Mouse (Mus musculus): ENCODE measurements around the gene Wwc2. TPM values are rescaled to one million over a fixed set of nuclear protein-coding genes. Genes with fewer than 3 reads are reported as not detected.

Wwc2 gene
- total RNA-seq, 2 experiments from 2014 or later: 30.8 to 35.5 TPM

DNA sequence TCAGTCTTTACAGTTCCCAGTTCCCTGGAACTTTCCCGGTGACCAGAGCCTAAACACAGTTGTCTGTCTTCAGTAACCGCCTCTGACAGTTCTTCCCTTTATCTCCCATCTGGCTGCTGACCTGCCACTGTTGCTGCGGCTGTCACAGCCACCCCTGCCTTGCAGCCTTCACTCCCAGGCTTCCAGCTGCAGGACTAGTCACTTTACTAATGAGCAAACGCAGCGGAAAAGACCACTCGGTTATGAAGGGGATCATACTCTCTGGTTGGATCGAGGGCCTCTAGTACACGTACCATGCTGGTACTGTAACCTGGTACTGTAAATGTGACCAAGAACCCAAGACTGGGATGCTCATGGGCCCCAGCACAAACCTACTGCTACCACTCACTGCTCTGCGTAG is 83.7 kb downstream of the Wwc2 start:
- no peak for DNase-seq (ENCODE audit: low spot score in 2 of 2)

DNA sequence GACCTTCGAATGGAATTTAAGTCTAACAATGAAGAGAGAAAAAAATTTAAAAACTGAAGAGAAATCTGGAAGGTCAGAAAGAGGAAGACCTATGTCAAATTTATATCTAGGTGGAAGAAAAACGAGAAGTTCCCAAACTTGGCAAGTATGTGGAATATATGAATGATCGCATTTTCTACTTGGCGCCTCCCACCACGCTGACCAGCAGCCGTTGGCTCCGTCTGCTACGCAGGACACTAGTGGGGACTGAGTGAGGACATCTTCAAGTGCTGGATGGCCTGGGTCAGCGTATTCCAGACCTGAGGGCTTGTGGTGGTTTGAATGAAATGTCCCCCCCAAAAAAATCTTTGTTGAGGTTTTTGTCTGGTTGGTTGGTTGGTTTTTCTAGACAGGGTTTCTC is 84.6 kb downstream of the Wwc2 start:
- no peak for DNase-seq (ENCODE audit: low spot score in 2 of 2)

DNA sequence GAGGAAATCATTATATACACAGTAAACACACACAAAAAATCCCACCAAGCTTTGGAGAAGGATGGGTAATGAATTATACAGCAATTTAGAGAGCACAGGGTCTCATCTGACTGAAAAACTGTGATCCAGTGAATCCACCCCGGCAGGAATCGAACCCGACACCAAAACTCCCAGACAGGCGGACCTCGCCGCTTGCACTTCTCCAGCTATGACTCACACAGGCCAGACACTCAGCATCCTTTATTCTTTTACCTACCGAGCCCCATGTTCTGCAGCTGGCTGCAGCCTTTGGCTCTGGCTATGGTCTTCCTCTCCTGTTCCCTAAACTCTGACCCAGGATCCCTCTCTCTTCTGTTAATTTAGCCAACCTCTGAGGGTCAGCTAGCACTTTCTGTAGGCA is 85.5 kb downstream of the Wwc2 start:
- DNase-seq (ENCODE audit: low spot score in 2 of 2): no peak

DNA sequence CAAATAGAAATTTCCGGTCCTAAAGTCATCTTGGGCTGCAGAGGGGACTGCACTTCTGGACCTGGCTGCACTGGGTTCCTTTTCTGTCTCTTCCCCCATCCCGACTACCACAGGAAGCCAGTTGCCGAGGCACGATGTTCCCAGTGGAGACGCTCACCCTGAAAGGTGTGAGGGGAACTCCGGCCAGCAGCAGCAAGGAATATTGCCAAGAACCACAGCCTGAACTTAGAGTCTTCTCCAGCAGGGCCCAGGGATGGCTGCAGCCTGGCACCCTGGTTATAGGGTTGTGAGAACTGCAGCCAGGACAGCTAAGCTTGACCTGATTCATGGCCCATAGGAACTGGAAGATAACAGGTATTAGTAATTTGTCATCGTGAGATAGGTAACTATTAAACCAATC is 86.7 kb downstream of the Wwc2 start:
- no peak for DNase-seq (ENCODE audit: low spot score in 2 of 2)

DNA sequence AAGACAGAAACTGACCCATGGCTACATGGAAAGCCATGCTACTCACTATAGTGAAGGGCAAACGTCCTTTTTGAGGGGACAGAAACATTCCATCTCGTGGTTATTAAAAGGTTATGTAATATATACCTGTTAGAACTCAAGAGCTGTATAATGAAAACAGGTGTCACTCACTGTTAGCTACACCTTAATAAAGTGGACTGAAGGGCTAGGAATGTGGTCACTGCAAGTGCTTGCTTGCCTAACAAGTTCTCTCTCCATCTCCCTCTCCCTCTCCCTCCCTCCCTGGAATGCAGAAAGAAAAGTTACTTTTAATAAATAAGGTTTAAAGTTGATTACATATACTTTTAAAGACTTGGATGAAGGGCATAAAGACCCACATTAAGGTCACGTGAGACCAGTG is 88.0 kb downstream of the Wwc2 start:
- no peak for DNase-seq (ENCODE audit: low spot score in 2 of 2)

DNA sequence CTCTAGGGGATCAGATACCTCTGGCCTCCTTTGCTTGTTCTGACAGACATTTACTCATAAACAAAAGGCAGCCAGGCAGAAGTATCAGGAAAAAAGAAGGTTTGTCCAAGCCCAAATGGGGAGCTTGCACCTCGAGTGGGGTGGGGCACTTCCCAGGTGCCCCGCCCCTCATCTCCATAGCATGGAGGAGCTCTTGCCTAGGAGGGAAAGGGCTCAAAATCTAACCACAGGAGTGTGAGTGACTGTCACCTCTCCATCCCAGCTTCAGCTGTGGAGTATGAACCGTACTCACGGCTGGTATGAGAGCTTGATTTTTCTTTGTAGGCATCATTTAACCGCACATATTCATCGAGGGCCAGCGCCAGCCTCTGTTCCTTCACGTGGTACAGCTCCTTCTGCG is 90.4 kb downstream of the Wwc2 start:
- no peak for DNase-seq (ENCODE audit: low spot score in 2 of 2)

DNA sequence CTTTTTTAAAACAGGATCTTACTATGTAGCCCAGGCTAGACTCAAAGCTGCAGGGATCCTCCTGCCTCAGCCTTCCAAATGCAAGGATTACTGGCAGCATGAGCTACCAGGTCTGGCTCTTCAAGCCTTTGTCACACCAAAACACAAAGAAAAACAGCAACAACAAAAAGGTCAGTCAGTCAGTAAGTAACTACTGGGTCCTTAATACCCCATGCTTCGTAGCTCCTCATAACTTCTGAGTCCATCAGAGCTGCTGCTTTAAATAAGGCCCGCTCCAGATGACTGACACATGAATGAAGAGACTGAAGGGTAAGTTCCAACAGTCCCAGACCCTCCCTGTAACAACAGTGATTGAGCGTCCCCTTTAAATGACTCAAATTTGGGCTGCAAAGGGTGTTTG is 90.8 kb downstream of the Wwc2 start:
- no peak for DNase-seq (ENCODE audit: low spot score in 2 of 2)

DNA sequence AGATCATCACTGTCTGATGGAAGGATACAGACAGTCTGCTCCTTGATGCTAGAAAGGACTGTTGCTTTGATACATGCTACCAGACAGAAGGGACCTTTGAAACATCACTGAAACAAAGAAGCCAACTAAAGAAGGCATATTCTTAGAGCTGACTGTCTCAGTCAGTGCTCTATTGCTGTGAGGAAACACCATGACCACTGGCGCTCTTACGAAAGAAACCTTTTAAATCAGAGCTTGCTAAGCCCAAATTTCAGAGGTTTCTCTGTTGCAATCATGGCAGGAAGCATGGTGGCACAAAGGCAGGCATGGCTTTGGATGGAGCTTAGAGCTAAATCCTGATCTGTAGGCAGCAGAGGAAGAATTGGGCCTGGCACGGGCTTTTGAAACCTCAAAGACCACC is 98.3 kb downstream of the Wwc2 start:
- DNase-seq (ENCODE audit: low spot score in 2 of 2): no peak

DNA sequence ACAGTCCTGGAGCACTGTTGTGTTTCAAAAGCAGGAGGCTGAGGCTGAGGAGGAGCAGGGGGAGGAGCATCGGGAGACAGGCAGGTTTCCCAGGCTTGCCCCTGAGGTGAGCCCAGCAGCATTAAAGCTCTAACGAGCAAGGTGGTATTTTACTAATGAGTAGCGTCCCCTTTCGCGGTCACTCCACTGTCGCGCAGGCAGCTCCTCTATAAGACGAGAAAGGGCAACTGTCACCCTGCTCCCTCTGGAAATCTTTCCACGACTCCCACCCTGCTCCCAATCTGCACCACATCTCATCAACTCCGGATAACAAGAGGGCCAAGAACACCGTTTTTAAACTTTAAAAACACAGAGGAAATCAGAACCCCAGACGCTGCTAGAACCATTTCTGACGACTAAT is 99.1 kb downstream of the Wwc2 start:
- no peak for DNase-seq (ENCODE audit: low spot score in 2 of 2)

DNA sequence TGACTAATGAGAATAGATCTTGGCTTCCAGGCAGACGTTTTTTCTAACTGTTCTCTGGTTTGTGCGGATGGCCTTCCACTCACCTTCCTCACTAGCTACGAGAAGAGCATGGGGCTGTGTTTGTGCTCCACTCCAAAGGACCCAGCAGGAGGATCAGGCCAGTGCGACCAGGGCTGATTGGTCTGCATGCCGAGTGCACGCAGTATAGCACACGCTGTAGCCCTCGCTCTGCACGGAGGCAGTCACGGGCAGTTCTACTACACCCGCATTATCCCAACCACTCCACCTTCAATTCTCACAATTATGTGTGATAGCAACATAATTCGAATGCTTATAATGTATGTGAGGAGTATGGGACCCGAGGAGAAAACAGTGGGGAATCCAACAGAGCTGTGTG is 99.9 kb downstream of the Wwc2 start:
- DNase-seq (ENCODE audit: low spot score in 2 of 2): no peak

DNA sequence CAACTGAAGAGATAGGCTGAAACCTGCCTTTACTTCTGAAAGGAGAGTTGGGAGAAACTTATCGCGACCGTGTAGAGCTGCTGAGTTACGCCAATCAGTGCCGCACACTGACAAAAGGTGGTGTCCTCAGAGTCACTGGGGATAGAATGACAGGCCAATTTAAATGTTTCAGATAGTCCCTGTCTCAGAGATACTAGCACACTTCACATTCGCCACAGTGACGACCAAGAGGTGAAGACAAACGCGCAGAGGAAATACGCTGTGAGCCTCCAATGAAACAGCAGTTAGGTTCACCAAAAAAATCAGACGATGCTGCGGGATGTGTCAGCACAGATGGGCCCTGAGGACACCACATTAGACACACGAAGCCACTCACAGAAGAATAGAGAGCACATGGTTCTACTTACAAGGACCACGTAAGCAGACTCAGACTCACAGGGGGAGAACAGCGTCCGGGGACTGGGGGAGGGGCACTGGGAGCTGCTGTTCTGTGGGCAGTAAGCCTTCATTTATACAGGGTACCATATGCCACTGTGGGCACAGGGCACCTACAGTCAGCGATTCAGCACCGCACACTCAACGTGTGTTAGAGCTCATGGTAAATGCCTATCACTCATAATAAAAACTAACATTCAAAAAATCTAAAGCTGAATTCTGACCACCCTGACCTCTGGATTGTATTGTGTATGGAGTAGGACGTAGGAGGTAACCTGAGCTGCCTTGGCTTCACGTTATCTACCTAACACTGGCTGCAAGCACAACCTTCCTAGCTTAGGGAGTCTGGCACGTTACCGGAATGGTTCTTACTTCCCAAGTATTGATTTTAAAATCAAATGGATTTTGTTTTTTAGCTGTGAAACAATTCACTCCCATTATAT is 100.5 kb downstream of the Wwc2 start:
- DNase-seq (ENCODE audit: low spot score in 2 of 2): no peak

DNA sequence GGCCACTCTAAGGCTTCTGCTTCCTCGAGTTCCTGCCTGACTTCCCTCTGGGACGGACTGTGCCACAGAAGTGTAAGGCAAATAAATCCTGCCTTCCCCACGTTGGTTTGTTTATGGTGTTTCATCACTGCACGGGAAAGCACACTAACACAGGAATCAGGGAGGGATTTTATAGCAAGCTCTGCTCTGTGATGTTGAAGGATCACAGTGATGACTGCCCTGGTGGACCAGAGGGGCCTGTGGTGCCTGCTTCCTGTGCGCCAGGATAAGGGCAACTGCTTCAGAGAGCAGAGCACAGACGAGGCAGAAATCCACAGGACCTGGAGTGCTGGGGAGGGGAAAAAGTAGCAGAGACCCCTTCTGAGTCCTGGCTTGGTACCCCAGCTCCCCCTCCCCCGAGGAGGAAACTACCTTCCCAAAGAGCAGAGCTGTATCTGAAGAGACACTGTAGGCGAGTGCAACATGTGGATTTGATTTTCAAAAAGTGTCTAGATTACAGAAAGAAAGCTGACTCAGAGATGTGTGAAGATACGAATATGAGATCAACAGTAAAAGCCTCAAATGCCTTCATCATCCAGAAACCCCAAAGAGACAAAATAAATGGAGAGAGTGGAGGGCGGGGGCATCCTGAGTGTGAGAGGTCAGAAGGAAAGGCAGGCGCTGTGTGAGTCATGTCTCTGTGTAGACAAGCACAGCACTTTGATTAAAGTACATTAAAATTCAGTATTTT is 101.7 kb downstream of the Wwc2 start:
- DNase-seq (ENCODE audit: low spot score in 2 of 2): no peak

DNA sequence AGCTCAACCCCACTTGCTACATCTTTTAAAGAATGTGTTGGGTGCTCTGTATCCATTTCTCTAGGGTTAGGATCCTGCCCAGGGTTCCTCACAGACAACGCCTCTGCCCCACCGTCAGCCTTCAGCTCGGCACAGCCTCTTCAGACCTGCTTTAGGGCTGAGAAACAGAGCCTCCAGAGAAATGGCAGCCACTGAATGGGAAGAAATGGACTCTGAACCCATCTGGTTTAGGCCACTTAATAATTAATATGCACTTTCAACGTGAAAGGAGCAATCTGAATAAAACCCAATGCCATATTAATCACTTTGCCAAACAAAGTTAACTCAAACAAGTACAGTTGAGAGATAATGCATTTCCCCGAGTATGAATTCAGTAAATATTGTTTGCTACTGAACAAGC is 106.4 kb downstream of the Wwc2 start:
- no peak for DNase-seq (ENCODE audit: low spot score in 2 of 2)

DNA sequence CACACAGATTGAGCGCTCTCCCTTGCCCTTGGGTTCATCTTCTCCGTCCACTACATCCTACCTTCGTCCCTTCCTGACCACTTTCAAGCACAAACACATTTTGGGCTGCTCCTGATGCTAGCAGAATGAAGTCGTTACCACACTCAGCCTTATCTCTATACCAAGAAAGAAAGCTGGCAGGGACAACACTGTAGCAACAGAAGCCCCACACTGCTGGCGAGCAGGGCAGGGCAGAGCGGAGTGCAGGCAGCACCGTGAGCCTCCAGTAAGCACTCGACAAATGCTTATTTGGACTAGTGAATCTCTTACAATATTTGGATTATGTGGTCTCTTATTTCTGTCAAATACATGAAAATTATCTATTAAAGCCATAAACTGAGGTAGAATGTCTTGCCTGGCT is 107.0 kb downstream of the Wwc2 start:
- DNase-seq (ENCODE audit: low spot score in 2 of 2): no peak

DNA sequence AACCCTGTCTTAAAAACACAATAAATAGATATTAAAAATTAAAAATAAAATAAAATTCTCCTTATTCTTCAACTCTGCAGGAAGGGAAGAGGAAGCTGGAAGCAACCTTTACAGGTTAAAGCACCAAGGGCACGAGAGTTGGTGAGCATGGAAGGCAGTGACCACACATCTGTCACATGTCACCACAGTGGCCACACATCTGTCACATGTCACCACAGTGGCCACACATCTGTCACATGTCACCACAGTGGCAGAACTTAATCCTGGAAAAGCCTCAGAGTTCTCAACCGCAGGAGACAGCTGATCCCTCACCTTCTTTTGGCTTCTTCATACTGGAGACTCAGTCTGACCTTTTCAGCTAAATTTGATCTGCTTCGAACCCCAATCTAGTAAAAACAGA is 112.2 kb downstream of the Wwc2 start:
- no peak for DNase-seq (ENCODE audit: low spot score in 2 of 2)

DNA sequence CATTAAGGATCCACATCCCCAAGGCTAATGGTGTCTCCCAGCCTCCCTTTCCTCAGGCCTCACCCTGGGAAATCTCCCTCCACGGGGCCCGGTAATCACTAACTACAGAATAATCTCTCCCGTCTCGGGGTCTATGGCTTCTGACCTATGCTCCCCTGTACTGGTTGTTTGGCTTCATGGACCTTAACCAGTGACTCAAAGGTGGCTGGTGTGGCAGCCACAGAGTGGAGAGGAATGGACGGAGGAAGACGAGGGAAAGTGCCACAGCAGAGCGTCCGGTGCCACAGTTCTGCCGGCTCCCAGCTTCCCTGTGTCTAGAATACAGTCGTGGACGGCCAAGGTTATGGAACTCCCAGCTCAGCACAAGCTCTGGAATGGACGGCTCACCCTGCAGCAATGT is 114.9 kb downstream of the Wwc2 start:
- no peak for DNase-seq (ENCODE audit: low spot score in 2 of 2)

DNA sequence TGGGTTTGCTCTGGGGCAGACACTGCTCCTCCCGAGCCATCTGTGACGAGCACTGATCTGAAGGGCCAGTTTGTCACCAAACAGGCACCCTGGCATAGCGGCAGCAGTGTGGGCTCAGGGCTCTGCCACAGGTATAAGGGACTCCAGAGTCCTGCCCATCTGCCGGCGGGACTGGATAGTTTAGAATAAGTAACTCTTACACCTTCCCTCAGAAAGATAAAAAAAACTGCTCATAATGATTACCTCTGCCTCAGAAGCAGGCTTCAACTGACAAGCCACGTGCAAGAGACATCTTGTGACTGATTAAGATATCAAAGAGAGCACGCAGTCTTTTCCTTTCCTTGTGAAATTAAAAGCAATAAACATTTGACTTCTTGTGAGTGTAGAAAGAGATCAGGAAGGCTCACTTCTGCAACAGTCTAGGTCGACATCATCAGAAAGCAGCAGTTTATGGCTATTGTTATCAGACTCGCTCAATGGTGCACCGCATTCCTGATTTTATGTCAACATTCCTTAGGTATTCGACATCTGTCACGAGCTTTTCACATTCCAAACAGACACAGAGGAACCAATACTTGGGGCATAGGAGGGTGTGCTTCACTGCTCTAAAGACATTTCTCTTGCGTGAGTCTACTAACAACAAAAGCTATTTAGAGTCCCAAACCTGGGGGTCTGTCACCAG is 116.1 kb downstream of the Wwc2 start:
- DNase-seq (ENCODE audit: low spot score in 2 of 2): no peak

DNA sequence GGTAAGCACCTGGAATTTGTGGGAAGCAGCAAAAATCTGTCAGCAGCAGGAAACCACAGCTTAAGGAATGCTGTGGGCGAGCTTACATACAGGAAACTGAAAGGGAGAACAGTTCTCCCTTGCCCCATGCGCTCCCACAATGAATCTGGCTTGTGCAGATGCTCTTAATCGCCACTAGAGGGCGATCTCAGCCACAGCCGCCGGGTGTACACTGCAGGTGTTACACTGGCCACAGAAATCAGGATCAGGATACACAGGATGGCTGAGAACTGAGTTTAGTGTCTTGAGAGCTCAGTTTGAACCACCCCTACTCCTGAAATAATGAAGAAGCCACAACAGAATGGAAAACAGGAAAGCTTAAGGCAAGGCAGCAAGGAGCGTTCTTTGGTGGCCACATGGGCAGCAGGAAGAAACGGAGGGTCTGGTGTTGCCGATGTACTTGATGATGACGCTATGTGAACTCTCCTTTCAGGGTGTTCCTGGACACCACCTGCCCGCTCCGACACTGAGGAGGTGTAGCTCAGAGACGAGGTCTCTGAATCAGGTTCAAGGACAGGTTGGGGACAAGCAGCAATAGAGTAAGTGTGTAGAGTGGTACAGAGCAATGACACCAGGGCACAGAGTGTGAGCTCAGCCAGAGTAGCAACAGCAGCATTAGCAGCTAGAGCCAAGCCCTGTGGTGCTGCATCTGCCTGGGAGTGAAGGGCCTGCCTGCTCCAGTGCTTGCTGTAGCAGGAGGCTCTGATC is 118.2 kb downstream of the Wwc2 start:
- no peak for DNase-seq (ENCODE audit: low spot score in 2 of 2)

DNA sequence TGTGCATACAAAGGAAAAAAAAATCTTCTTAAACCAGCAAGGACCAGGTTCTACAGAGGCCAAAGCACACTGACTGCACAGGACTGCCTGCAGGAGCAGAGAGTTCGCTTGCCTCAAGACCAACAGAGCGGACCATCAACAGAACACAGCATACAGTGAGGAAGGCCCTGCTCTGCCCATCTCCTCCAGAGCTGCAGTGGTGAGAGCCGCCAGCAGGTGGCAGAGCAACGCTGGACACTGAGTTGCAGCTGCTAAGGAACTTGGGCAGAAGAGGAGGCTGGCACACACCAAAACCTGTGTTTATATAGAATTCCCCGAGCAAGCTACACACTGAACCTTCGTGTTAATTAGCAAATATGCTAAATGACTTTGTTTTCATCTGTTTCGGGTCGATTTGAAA is 123.7 kb downstream of the Wwc2 start:
- peak; percentile 64 to 66 for DNase-seq (ENCODE audit: low spot score in 2 of 2)

DNA sequence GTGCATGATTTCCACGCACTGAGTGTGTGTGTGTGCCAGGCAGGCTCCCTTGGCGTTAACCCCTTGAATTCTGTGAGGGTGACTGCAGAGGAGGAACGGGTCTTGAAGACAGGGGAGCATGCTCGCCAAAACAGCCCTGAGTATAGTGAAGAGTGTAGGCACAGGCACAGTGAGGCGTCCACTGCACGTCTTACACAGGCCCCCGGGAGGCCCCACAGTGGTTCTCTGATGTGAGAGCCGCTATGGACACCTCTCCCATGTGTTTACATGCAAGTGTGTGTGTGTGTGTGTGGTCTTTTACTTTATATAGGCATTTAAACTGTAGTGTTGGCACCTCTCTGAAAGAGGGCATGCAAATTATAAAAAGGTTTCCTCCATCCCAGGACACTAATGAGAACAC is 124.2 kb downstream of the Wwc2 start:
- DNase-seq (ENCODE audit: low spot score in 2 of 2): no peak

DNA sequence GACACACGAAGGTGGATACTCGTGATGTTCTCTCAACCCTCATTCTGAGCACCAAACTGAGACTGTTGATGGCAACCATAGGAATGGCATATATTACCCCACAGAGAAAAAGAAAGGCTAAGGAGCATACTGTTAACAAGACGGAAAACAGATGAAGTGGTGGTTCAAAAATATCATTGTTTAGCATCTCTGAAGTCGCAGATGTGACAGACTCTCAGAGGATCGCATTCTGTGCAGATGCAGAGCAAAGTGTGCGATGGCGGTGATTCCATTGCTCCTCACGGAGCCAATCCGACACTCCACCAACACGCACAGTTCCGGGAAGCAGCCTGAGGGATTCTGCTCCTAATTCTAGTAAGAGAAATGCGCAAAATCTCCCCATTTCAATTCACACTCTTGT is 131.5 kb downstream of the Wwc2 start:
- no peak for DNase-seq (ENCODE audit: low spot score in 2 of 2)

DNA sequence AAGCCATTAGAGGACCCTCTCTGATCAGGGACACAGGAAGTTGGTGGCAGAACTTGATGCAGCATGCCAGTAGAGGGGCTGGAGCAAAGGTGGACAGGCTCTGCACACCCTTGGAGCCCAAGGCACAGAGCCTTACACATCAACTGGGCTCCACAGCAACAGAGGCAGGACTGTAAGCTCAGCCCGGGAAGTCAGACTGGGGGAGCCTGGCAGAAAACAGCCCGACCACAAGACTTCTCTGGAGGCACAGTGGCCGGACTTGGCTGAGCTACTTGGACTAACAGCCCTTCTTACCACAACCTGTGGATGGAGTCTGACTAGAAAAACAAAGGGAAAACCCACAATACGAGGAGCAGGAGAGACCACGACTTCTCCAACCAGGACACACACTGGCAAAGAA is 137.4 kb downstream of the Wwc2 start:
- no peak for DNase-seq (ENCODE audit: low spot score in 2 of 2)

Measured in adrenal gland, postnatal 4 days (tissue).